Mouse (Mus musculus) C2C12 (cell line): ENCODE results near the gene Ell3.

Source experiments
- CTCF ChIP-seq: IDR thresholded peaks from one replicate; pipeline ENCODE4 v1.5.1; 2011; ENCODE audit not compliant: control insufficient read depth, insufficient read depth, insufficient read length
- FOSL1 ChIP-seq: IDR thresholded peaks from one replicate; pipeline ENCODE4 v1.8.0; 2011; ENCODE audit warnings: mild to moderate bottlenecking, low read length; ENCODE audit not compliant: poor library complexity, insufficient read depth, severe bottlenecking
- MAX ChIP-seq: IDR thresholded peaks from one replicate; pipeline ENCODE4 v1.6.1; 2011; ENCODE audit warnings: mild to moderate bottlenecking, control low read depth

DNA sequence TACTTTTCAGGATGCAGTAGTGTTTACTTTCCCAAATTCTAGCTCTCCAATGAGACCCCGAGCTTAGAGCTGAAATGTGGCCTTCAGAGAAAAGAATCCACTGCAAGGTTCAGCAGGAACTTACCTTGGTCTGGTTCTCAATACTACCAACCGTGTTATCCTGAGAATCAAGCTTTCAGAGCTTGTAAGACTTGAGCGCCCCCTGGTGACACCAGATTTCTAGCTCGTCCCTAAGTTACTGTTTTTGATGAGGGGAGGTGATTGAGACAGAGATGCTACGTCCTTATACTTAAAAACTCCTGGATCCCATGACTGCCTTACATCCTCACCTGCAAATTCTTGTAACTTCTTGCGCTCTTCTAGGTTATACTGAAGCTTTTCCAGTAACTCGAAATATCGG is 47.5 kb downstream of the Ell3 start:
- TF ChIP-seq MAX = no peak
- no peak for TF ChIP-seq CTCF
- no peak for TF ChIP-seq FOSL1
